Mouse (Mus musculus): ENCODE results near the gene Gm4353.

The Gm4353 gene

GRCm38 (mm10) chr7:116122981-116123596 is 38.7 kb upstream of the Gm4353 start:
- Histone ChIP-seq H3K27me3 (ENCODE audit: insufficient read depth, low read length) (no peaks in the 10 kb centered on the region), H3K4me3 (replicated peaks; ENCODE audit: low read length) (no peak overlapping the region), H3K36me3 (ENCODE audit: insufficient read depth, low read length) (peaks cover 48% of the 10 kb centered on the region), H3K4me1 (replicated peaks; ENCODE audit: low read depth, low read length) (peaks cover 71% of the 10 kb centered on the region), H3K9me3 (ENCODE audit: low read length) (no peaks in the 10 kb centered on the region)
- TF ChIP-seq CTCF (conservative IDR thresholded peaks at IDR 0.05; ENCODE audit: low read length), result no peak
- TF ChIP-seq NANOG (IDR thresholded peaks at IDR 0.05; ENCODE audit: borderline replicate concordance, low read length), result no peak
- no peak for TF ChIP-seq POU5F1 (IDR thresholded peaks at IDR 0.05; ENCODE audit: borderline replicate concordance, low read length)

GRCm38 (mm10) chr7:116121202-116121601 is 36.8 kb upstream of the Gm4353 start:
- H3K9me3 ChIP-seq (ENCODE audit: low read length), result no peaks in the 10 kb centered on the region
- H3K4me1 ChIP-seq (replicated peaks; ENCODE audit: low read depth, low read length), result peaks cover 61% of the 10 kb centered on the region
- H3K36me3 ChIP-seq (ENCODE audit: insufficient read depth, low read length), result peaks cover 29% of the 10 kb centered on the region
- H3K4me3 ChIP-seq (replicated peaks; ENCODE audit: low read length), result no peak overlapping the region
- TF ChIP-seq NANOG (IDR thresholded peaks at IDR 0.05; ENCODE audit: borderline replicate concordance, low read length) (no peak), CTCF (conservative IDR thresholded peaks at IDR 0.05; ENCODE audit: low read length) (no peak), POU5F1 (IDR thresholded peaks at IDR 0.05; ENCODE audit: borderline replicate concordance, low read length) (no peak)
- no peaks in the 10 kb centered on the region for H3K27me3 ChIP-seq (ENCODE audit: insufficient read depth, low read length)

GRCm38 (mm10) chr7:116120737-116121136 is 36.3 kb upstream of the Gm4353 start:
- Histone ChIP-seq H3K4me3 (replicated peaks; ENCODE audit: low read length) (no peak overlapping the region), H3K4me1 (replicated peaks; ENCODE audit: low read depth, low read length) (peaks cover 59% of the 10 kb centered on the region), H3K36me3 (ENCODE audit: insufficient read depth, low read length) (peaks cover 25% of the 10 kb centered on the region), H3K9me3 (ENCODE audit: low read length) (no peaks in the 10 kb centered on the region), H3K27me3 (ENCODE audit: insufficient read depth, low read length) (no peaks in the 10 kb centered on the region)
- TF ChIP-seq NANOG (IDR thresholded peaks at IDR 0.05; ENCODE audit: borderline replicate concordance, low read length) (no peak), CTCF (conservative IDR thresholded peaks at IDR 0.05; ENCODE audit: low read length) (no peak), POU5F1 (IDR thresholded peaks at IDR 0.05; ENCODE audit: borderline replicate concordance, low read length) (no peak)

GRCm38 (mm10) chr7:116119306-116119857 is 34.9 kb upstream of the Gm4353 start:
- Histone ChIP-seq H3K4me3 (replicated peaks; ENCODE audit: low read length) (no peak overlapping the region), H3K27me3 (ENCODE audit: insufficient read depth, low read length) (no peaks in the 10 kb centered on the region), H3K4me1 (replicated peaks; ENCODE audit: low read depth, low read length) (peaks cover 46% of the 10 kb centered on the region), H3K36me3 (ENCODE audit: insufficient read depth, low read length) (peaks cover 12% of the 10 kb centered on the region), H3K9me3 (ENCODE audit: low read length) (no peaks in the 10 kb centered on the region)
- TF ChIP-seq NANOG (IDR thresholded peaks at IDR 0.05; ENCODE audit: borderline replicate concordance, low read length) (no peak), CTCF (conservative IDR thresholded peaks at IDR 0.05; ENCODE audit: low read length) (no peak), POU5F1 (IDR thresholded peaks at IDR 0.05; ENCODE audit: borderline replicate concordance, low read length) (no peak)

GRCm38 (mm10) chr7:116115991-116116390 is 31.6 kb upstream of the Gm4353 start:
- H3K9me3 ChIP-seq (ENCODE audit: low read length), result no peaks in the 10 kb centered on the region
- H3K27me3 ChIP-seq (ENCODE audit: insufficient read depth, low read length), result no peaks in the 10 kb centered on the region
- H3K4me3 ChIP-seq (replicated peaks; ENCODE audit: low read length), result no peak overlapping the region
- H3K4me1 ChIP-seq (replicated peaks; ENCODE audit: low read depth, low read length), result peaks cover 14% of the 10 kb centered on the region
- TF ChIP-seq CTCF (conservative IDR thresholded peaks at IDR 0.05; ENCODE audit: low read length) (no peak), NANOG (IDR thresholded peaks at IDR 0.05; ENCODE audit: borderline replicate concordance, low read length) (no peak), POU5F1 (IDR thresholded peaks at IDR 0.05; ENCODE audit: borderline replicate concordance, low read length) (no peak)
- no peaks in the 10 kb centered on the region for H3K36me3 ChIP-seq (ENCODE audit: insufficient read depth, low read length)

- Histone ChIP-seq H3K4me3 (replicated peaks; ENCODE audit: low read length) (no peak overlapping the region), H3K27me3 (ENCODE audit: insufficient read depth, low read length) (no peaks in the 10 kb centered on the region), H3K36me3 (ENCODE audit: insufficient read depth, low read length) (no peaks in the 10 kb centered on the region), H3K4me1 (replicated peaks; ENCODE audit: low read depth, low read length) (peaks cover 8% of the 10 kb centered on the region), H3K9me3 (ENCODE audit: low read length) (no peaks in the 10 kb centered on the region)
- no peak for TF ChIP-seq POU5F1 (IDR thresholded peaks at IDR 0.05; ENCODE audit: borderline replicate concordance, low read length)
- no peak for TF ChIP-seq NANOG (IDR thresholded peaks at IDR 0.05; ENCODE audit: borderline replicate concordance, low read length)
- no peak for TF ChIP-seq CTCF (conservative IDR thresholded peaks at IDR 0.05; ENCODE audit: low read length)
Measured at GRCm38 (mm10) chr7:116115216-116115930, 30.9 kb upstream of the Gm4353 start.

- Histone ChIP-seq H3K4me3 (replicated peaks; ENCODE audit: low read length) (no peak overlapping the region), H3K36me3 (ENCODE audit: insufficient read depth, low read length) (no peaks in the 10 kb centered on the region), H3K9me3 (ENCODE audit: low read length) (no peaks in the 10 kb centered on the region), H3K27me3 (ENCODE audit: insufficient read depth, low read length) (no peaks in the 10 kb centered on the region), H3K4me1 (replicated peaks; ENCODE audit: low read depth, low read length) (no peaks in the 10 kb centered on the region)
- TF ChIP-seq CTCF (conservative IDR thresholded peaks at IDR 0.05; ENCODE audit: low read length), result no peak
- no peak for TF ChIP-seq NANOG (IDR thresholded peaks at IDR 0.05; ENCODE audit: borderline replicate concordance, low read length)
- no peak for TF ChIP-seq POU5F1 (IDR thresholded peaks at IDR 0.05; ENCODE audit: borderline replicate concordance, low read length)
Measured at GRCm38 (mm10) chr7:116111546-116111945, 27.1 kb upstream of the Gm4353 start.

GRCm38 (mm10) chr7:116110661-116111060 is 26.2 kb upstream of the Gm4353 start:
- Histone ChIP-seq H3K4me1 (replicated peaks; ENCODE audit: low read depth, low read length) (no peaks in the 10 kb centered on the region), H3K4me3 (replicated peaks; ENCODE audit: low read length) (no peak overlapping the region), H3K27me3 (ENCODE audit: insufficient read depth, low read length) (no peaks in the 10 kb centered on the region), H3K9me3 (ENCODE audit: low read length) (no peaks in the 10 kb centered on the region), H3K36me3 (ENCODE audit: insufficient read depth, low read length) (peaks cover 4% of the 10 kb centered on the region; the same call in 1 of the 2 replicates)
- TF ChIP-seq POU5F1 (IDR thresholded peaks at IDR 0.05; ENCODE audit: borderline replicate concordance, low read length) (no peak), NANOG (IDR thresholded peaks at IDR 0.05; ENCODE audit: borderline replicate concordance, low read length) (no peak), CTCF (conservative IDR thresholded peaks at IDR 0.05; ENCODE audit: low read length) (no peak)
